Mouse (Mus musculus): ENCODE data around the gene Gm11020.
A peak's percentile ranks its signal among the peaks of the same experiment; 100 is the strongest.

- TF ChIP-seq CTCF (IDR thresholded peaks at IDR 0.05; ENCODE audit: low read depth) (peak; percentile 49), EP300 (IDR thresholded peaks at IDR 0.05; ENCODE audit: low read depth) (no peak)
Measured at GRCm38 (mm10) chr8:104313311-104313710, 8.1 kb upstream of the Gm11020 start.
